Comparison of ENCODE assay signal across 8 mouse cellular contexts in the genomic region with DNA sequence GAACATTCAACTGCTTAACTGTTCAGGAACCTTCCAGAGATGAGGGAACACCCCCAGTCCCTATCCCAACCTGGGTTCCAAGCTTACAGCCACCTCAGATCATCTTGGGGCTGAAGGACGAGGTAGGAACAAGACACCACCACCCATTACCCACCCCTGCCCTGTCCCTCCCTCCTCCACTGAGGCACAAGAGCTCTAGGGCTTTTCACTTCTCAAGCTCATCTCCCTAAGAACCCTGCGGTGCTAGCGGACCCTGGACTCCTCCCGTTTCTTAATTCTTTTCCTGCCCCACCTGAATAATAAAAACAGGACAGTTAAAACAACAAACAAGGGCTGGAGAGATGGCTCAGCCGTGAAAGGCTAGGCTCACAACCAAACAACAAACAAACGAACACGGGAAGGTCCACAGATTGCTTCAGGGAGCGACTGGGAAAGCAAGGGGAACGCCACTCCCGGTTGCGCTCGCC. TPM values are rescaled to one million over a fixed set of nuclear protein-coding genes. Genes with fewer than 3 reads are reported as not detected.
DNase-seq lines count a peak whose midpoint lies in the region; ATAC-seq and TF ChIP-seq lines count a peak whose summit lies in the region.

No protein-coding gene starts in this region.

- no peaks in the 10 kb centered on the region for H3K9me3 ChIP-seq in forebrain, embryonic 14.5 days (replicated peaks; ENCODE audit: control insufficient read depth, low read length)
- H3K9me3 ChIP-seq in limb, embryonic 11.5 days (ENCODE audit: control insufficient read depth, low read length), result no peaks in the 10 kb centered on the region
- no peaks in the 10 kb centered on the region for H3K9me3 ChIP-seq in midbrain, postnatal 0 days (ENCODE audit: low read length)

- peak overlapping the region; percentile 94 for H3K4me2 ChIP-seq in forebrain, embryonic 14.5 days (ENCODE audit: low read length)
- peak overlapping the region; percentile 93 for H3K4me2 ChIP-seq in limb, embryonic 11.5 days (ENCODE audit: low read depth, severe bottlenecking)
- peak overlapping the region; percentile 98 for H3K4me2 ChIP-seq in midbrain, postnatal 0 days (ENCODE audit: low read depth, low read length, poor library complexity, severe bottlenecking)

- no peak; the same call in 1 of the 2 replicates for ATAC-seq in forebrain, embryonic 14.5 days
- no peak for ATAC-seq in limb, embryonic 11.5 days (ENCODE audit: insufficient number of reproducible peaks, low FRiP score, low TSS enrichment, low read depth)
- no peak for ATAC-seq in midbrain, postnatal 0 days (ENCODE audit: low FRiP score)
- ATAC-seq in cerebellum, adult (ENCODE audit: insufficient number of reproducible peaks, low FRiP score, low TSS enrichment), result no peak

- DNase-seq in kidney, adult 9 months, result peak; percentile 21
- no peak for DNase-seq in kidney, adult 8-10 months
- DNase-seq in NIH3T3 (ENCODE audit: low read depth), result peak; percentile 46
- no peak for DNase-seq in forebrain, embryonic 14.5 days (ENCODE audit: low spot score)
- DNase-seq in limb, embryonic 11.5 days (ENCODE audit: low spot score), result no peak
- DNase-seq in midbrain, postnatal 0 days (ENCODE audit: low spot score), result no peak
- no peak for DNase-seq in cerebellum, adult 18-20 months

- H3K27ac ChIP-seq in forebrain, embryonic 14.5 days (ENCODE audit: low read depth, low read length), result no peak overlapping the region
- H3K27ac ChIP-seq in limb, embryonic 11.5 days (replicated peaks; ENCODE audit: low read depth, low read length), result no peak overlapping the region
- no peak overlapping the region for H3K27ac ChIP-seq in midbrain, postnatal 0 days (ENCODE audit: low read depth, low read length)

- peaks cover 18% of the 10 kb centered on the region for H3K27me3 ChIP-seq in forebrain, embryonic 14.5 days (replicated peaks; ENCODE audit: control insufficient read depth, insufficient read depth, low read length)
- H3K27me3 ChIP-seq in limb, embryonic 11.5 days (ENCODE audit: control insufficient read depth, insufficient read depth, low read length), result peaks cover 13% of the 10 kb centered on the region
- peaks cover 15% of the 10 kb centered on the region for H3K27me3 ChIP-seq in midbrain, postnatal 0 days (ENCODE audit: insufficient read depth, low read length)

- H3K4me1 ChIP-seq in forebrain, embryonic 14.5 days (ENCODE audit: control insufficient read depth, insufficient read depth, low read length), result no peaks in the 10 kb centered on the region; the same call in 1 of the 2 replicates
- H3K4me1 ChIP-seq in limb, embryonic 11.5 days (ENCODE audit: control insufficient read depth, insufficient read depth, low read length), result no peaks in the 10 kb centered on the region
- H3K4me1 ChIP-seq in midbrain, postnatal 0 days (ENCODE audit: insufficient read depth, low read length), result no peaks in the 10 kb centered on the region

- 1% methylated on average over 12 of the region's 12 CpGs for WGBS in forebrain, embryonic 14.5 days
- under 1% methylated on average over 12 of the region's 12 CpGs for WGBS in limb, embryonic 11.5 days
- 4% methylated on average over 12 of the region's 12 CpGs for WGBS in midbrain, postnatal 0 days

- peak overlapping the region; percentile 65 for H3K9ac ChIP-seq in forebrain, embryonic 14.5 days (ENCODE audit: low read length)
- H3K9ac ChIP-seq in limb, embryonic 11.5 days (ENCODE audit: low read length), result peak overlapping the region; percentile 71
- H3K9ac ChIP-seq in midbrain, postnatal 0 days (replicated peaks; ENCODE audit: low read length, poor library complexity, severe bottlenecking), result peak overlapping the region; percentile 42; the same call in 1 of the 2 replicates

- TF ChIP-seq CTCF in midbrain, postnatal 0 days (IDR thresholded peaks at IDR 0.05), result no peak

- no peaks in the 10 kb centered on the region for H3K36me3 ChIP-seq in forebrain, embryonic 14.5 days (ENCODE audit: control insufficient read depth, insufficient read depth, low read length)
- H3K36me3 ChIP-seq in limb, embryonic 11.5 days (ENCODE audit: control insufficient read depth, insufficient read depth, low read length), result no peaks in the 10 kb centered on the region
- no peaks in the 10 kb centered on the region for H3K36me3 ChIP-seq in midbrain, postnatal 0 days (ENCODE audit: insufficient read depth, low read length)

- peak overlapping the region; percentile 46 for H3K4me3 ChIP-seq in forebrain, embryonic 14.5 days (ENCODE audit: low read depth, low read length)
- H3K4me3 ChIP-seq in limb, embryonic 11.5 days (ENCODE audit: low read depth, low read length), result peak overlapping the region; percentile 58
- peak overlapping the region; percentile 48 for H3K4me3 ChIP-seq in midbrain, postnatal 0 days (ENCODE audit: low read depth, low read length)

RNA-seq across cellular contexts. Expression of a gene that starts 0.7 kb away (rescaled TPM):
- polyA plus RNA-seq in forebrain, embryonic 14.5 days (2014; fragmentation: Nextera tagmentation; extraction: Ambion mirVana), result 0.16 and 0.25 TPM in 2 replicates
- polyA plus RNA-seq in limb, embryonic 11.5 days (2014; fragmentation: Nextera tagmentation; extraction: Ambion mirVana), result 0.36 and 0.50 TPM in 2 replicates
- 0.85 and 1.2 TPM in 2 replicates for total RNA-seq in midbrain, postnatal 0 days (2014; rRNA removed)
- polyA plus RNA-seq in midbrain, postnatal 0 days (2015; fragmentation: Nextera tagmentation; extraction: Ambion mirVana), result 0.22 and 0.27 TPM in 2 replicates

Comparison
In these comparisons a context has a peak if more than half of its experiments do, and no peak if none do; other contexts are left out.
1. DNase-seq: peak in kidney, adult 9 months (single experiment) and NIH3T3 (single experiment); none in kidney, adult 8-10 months (0 of 2), forebrain, embryonic 14.5 days (single experiment), limb, embryonic 11.5 days (single experiment), midbrain, postnatal 0 days (single experiment) and cerebellum, adult 18-20 months (0 of 2).
2. Peak in every context shown above with its lines, with median percentiles within 50 percentile points of each other: H3K4me2 ChIP-seq, H3K4me3 ChIP-seq and H3K9ac ChIP-seq.